Mouse (Mus musculus) brown adipose tissue, adult 24 weeks (tissue): ENCODE measurements at regions not wholly inside any gene's neighbourhood (a gene's known extent, or its start where the extent isn't known, plus 50 kb on each side); places are given as distances from the start of the nearest gene placed in this dataset.
"Not testable (repeated sequence)": the region's sequence is repeated elsewhere in the genome, so short reads cannot be mapped to it uniquely, and the experiment has no call there.

Experiments
- H3K27ac ChIP-seq: fragments of 200-500 bp; replicated peaks from 2 replicates; pipeline ENCODE4 v1.5.1; 2012; ENCODE audit warnings: low read depth, mild to moderate bottlenecking, low read length
- H3K4me1 ChIP-seq: fragments of 200-500 bp; 2 replicates; pipeline ENCODE4 v1.6.1; 2012; ENCODE audit warnings: low read length, mixed read lengths; ENCODE audit not compliant: control insufficient read depth, insufficient read depth, insufficient read length
- H3K4me3 ChIP-seq: fragments of 200-500 bp; 2 replicates; pipeline ENCODE4 v1.5.1; 2012; ENCODE audit warnings: low read depth, mild to moderate bottlenecking, low read length, moderate library complexity; ENCODE audit not compliant: insufficient read depth

DNA sequence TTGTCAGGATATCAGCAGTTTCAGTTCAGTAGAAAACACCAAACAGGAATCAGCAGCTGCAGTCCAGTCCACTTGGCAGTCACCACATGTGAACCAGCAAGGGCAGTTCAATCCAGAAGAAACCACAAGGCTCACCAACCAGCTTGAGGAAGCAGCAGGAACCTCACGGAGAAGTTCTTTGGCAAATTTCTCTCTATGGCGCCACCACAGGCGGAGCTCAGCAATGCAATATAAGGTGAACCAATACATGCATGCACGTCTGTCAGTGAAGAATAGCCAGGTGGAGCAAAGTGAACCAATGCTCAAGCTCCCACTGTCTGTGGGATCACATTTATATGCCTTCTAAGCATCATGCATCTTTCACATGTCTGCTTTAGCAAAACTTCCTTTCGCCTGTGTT is 132.9 kb downstream of the Tomm20 start:
- H3K4me3 ChIP-seq, result no peak overlapping the region
- H3K4me1 ChIP-seq, result peaks cover 4% of the 10 kb centered on the region; the same call in 1 of the 2 replicates

DNA sequence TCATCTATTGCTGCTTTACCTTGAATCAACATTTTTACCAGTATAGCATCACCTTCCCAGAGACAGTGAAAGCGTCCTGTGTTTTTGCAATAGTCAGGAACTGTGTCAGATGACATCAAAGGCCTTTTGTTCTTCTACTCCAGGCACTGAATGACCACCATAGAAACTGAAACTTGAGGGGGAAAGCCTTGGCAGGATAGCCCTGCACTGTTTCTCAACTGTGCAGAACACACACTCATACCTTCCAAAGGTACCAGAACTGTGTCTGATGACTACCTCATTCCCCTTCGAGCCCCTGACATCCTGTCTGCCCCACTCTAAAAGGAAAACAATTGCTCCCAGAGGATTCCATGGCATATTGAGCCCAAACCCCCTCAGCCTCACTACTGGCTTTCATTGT is 134.3 kb downstream of the Tomm20 start:
- H3K4me3 ChIP-seq, H3K27ac ChIP-seq: not testable (repeated sequence)

More for the DNA sequence above, 132.9 kb downstream of the Tomm20 start:
- H3K27ac ChIP-seq, result no peak overlapping the region

DNA sequence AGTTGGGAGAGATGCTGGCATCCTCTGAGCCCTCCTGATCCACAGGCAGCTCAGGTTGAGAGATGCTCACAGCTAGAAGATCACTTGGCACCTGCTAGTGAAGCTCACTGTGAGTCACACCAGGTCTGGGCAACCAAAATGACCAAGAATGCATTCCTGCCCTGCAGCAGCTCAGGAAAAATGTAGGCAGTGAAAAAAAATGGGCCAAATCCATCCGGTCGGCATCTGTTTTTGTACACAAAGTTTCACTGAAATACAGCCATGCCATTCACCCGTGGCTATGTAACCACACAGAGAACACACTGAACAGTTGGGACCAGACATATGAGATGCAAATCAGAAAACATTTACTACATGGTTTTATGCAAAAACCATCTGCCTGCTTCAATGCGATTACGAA is 135.1 kb downstream of the Tomm20 start:
- Histone ChIP-seq H3K4me1 (peaks cover 18% of the 10 kb centered on the region), H3K4me3 (no peak overlapping the region), H3K27ac (no peak overlapping the region)

More for the DNA sequence above, 134.3 kb downstream of the Tomm20 start:
- H3K4me1 ChIP-seq, result peaks cover 14% of the 10 kb centered on the region

DNA sequence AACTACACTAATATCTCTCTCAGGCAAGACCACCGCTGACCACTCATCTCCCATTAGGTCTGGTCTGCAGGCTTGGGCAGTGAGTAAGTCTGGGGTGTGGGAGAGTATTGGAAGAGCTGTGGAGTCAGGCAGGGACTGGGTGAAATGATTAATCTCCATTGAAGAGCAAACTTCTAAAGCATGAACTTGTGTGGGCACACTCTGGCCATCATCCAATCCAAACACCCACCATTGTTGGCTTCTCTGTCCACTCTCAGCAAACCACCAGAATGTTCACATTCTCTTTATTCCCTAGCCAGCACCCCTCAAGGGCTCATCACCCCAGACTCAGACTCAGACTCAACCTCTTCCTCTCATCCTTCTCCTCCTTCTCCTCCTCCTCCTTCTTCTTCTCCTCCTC is 136.3 kb downstream of the Tomm20 start:
- Histone ChIP-seq H3K4me1 (peaks cover 20% of the 10 kb centered on the region), H3K4me3 (no peak overlapping the region), H3K27ac (no peak overlapping the region)

DNA sequence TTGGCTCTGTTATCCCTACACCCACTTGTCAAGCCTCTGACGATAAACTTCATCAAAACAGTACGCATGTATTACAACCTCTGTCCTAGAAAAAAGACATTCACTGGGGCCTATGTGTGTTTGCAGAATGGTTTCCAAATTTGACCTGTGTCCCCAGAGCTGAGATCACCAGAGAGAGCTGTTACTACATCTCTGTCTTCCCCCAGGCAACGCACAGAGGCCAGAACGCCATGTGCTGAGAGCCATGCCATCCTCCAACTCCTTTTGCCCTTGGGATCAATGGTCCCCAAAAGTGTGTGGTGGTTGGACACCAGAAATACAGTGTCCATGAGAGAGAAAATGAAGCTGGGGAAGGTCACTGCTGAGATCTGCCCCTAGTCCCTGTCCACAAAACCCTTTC is 137.1 kb downstream of the Tomm20 start:
- Histone ChIP-seq H3K4me3 (no peak overlapping the region), H3K4me1 (peaks cover 24% of the 10 kb centered on the region), H3K27ac (peak overlapping the region; percentile 95)

DNA sequence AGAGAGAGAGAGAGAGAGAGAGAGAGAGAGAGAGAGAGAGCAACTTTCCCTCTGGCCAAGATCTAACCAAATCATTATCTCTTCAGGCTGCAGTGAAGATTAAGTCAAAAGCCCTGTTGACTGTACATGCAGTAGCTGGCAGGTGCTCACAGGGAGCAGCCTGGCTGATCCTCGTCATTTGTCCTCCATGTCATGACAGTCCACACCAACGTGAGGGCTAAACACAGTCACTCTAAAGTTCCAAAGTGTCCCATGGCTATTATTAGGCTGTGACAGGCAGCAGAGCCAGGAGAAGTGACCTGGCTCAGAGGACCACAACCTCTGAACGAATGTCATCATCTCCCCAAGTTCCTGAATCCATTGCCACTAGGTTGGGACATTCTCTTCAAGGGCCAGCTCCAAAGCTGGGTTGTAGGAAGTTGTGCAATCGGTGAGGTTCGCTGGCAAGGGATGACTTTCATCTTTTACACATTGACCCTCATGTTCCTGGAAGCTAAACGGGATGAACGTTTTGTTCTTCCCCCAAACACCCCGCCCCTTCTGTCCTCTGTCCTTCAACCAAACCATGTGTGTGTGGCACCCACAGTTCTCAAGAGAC is 138.4 kb downstream of the Tomm20 start:
- Histone ChIP-seq H3K4me3 (no peak overlapping the region), H3K27ac (peak overlapping the region; percentile 95), H3K4me1 (peaks cover 33% of the 10 kb centered on the region)

DNA sequence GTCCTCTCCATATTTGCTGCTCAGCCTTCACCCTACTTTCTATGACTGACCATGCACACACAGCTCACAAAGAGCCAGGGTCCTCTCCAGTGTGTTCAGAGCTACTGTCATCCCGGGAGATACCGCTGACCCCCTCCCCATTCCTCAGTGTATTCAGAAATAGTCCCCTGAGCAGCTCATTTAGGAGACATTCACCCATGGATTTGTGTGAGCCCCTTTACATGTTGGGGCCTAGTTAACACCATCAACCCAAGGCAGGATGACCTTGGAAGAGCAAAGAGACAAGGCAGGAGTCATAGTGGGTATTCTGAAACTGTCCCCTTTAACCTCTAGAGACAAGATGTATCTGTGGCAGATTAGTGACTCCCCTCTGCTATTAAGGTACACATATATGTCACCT is 139.1 kb downstream of the Tomm20 start:
- Histone ChIP-seq H3K27ac (peak overlapping the region; percentile 95), H3K4me1 (peaks cover 33% of the 10 kb centered on the region), H3K4me3 (no peak overlapping the region)

DNA sequence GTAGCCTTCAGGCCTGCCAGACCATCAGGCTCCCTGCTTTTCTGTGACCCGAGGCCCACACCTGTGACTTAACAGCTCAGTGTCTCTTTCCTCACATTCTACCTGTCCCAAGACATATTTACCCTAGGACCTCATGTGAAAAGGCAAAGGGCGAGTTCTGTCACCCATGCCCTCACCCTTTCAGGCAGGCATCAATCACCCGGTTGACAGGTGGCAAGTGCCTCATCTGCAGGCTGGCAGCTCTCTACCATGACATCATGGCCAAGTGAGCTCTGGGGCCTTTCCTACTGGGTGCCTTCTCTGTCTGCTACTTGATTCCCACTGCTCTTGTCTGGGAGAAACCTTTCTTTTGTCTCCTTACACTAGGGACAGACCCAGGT is 139.5 kb downstream of the Tomm20 start:
- Histone ChIP-seq H3K4me1 (peaks cover 33% of the 10 kb centered on the region), H3K27ac (peak overlapping the region; percentile 95), H3K4me3 (no peak overlapping the region)

DNA sequence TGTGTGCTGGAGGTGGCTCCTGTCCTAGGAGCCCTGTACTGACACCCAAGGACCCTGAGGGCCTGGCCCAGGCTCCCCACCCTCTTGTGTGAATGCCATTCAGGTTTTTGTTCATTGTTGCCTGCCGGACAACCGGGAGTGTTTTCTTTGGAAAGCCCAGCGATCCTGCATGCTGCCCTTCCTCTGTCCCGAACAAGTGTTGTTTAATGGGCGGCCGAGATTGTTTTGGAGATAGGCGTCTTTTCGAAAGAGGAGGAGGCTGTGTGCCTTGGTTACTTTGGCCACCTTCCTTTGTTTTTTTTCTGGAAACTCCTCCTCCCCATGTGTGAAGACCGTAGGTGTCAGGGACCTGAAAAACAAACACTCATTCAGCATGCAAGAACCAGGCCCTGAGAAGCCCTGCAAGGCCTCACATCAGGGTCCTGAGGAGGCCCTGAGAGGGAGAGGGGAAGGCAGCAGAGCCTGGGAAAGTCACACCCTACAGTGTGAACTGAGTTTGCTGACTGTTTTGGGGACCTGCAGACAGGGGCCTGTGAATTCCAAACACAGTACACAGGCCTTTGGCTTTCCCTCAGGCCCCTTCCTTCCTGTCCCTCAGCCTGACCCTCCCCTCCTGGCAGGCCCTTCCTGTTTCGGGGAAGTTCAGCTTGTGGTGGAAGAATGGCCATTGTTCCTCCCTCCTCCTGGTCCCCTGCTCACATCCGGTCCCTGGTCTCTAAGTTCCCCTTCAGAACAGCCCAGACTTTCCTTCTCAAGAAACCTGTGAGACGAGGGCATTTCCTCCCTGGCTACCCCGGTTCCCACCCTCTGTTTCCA is 140.1 kb downstream of the Tomm20 start:
- Histone ChIP-seq H3K4me3 (no peak overlapping the region), H3K4me1 (peaks cover 33% of the 10 kb centered on the region)

DNA sequence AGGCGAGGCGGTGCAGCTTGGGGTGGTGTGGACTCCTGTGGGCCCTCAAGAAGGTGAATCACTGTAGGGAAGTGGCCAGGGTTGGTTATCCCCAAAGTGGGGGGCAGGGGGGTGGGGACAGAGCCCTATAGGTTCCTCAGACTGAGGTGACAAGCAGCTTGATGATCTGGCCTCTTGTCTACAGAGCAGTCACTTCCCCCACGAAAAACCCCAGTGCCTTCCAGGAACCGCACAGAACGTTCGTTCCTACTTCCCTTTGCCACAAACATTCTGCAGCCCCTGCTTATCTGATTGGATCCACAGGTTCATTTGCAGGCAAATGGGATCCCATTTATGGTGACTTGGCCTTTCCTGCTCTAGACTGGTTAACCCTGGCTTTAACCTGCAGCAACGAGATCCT is 141.5 kb downstream of the Tomm20 start:
- Histone ChIP-seq H3K4me3 (no peak overlapping the region), H3K27ac (peak overlapping the region; percentile 37), H3K4me1 (peaks cover 35% of the 10 kb centered on the region)

More for the DNA sequence above, 140.1 kb downstream of the Tomm20 start:
- H3K27ac ChIP-seq, result peak overlapping the region; percentile 95

DNA sequence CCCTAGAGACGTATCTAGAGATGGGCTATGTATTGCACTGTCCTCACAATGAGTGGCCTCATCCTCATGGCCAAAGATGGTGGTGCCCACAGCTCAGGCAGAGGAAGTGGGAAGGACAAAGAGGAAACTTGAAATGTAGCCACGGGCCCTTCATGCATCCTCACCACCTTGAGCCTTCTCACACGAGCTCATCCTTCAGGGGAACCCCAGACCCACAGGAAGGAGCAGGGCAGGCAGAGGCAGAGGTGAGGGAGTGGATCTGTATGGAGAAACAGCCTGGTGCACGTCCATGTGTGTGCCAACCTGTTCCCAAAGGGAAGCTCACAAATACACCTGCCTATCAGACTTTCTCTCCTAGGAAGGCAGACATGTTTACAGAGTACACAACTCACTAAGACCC is 143.0 kb downstream of the Tomm20 start:
- H3K4me1 ChIP-seq, result peaks cover 38% of the 10 kb centered on the region
- H3K4me3 ChIP-seq, result no peak overlapping the region
- H3K27ac ChIP-seq, result no peak overlapping the region

DNA sequence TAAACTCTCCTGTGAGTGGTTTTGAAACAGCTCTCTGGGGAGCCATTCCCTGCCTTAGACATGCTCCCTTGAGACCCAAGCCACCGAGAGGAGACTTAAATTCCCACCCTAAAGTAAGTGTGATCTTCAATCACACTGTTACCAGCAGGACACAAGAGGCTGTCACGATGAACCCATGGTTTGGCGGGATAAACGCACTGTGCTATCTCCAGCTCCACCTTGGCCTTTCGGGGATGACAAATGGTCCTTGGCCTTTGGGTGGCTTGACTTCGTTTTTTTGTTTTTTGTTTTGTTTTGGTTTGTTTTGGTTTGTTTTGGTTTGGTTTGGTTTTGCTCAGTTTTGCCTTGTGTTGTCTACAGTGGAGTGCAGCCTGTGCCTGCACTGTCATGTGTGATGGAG is 144.7 kb downstream of the Tomm20 start:
- peaks cover 32% of the 10 kb centered on the region for H3K4me1 ChIP-seq
- H3K4me3 ChIP-seq, result no peak overlapping the region
- no peak overlapping the region for H3K27ac ChIP-seq

DNA sequence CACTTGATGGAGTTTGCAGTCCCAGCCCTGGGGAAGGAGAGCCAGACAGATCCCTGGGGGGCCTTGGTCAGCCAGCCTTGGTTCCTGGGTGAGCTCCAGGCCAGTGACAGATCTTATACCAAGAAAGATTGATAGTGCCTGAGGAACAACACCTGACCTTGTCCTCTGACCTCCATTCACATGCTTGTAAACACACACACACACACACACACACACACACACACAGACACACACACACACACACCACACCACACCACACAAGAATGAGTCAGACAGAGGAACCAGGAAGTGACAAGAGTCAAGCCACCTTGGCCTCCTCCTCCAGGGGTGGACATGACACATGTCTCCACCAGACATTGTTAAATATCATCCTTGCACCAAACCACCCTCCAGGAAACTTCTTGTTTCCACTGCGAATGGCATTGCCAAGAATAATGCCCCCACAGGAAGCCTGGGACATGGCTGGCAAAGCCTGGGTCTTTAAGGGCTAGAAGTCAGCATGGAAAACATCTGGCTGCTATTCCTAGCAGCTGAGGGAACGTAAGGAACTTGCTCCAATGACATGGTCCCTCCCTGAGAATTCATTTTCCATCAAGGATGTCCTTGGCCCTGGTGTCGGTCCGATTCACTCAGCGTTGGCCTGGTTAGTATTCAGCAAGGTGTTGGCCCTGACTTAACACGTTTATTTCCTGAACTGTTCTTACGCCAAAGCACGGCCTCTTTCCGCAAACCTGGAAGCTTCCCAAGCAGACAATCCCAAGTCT is 147.9 kb downstream of the Tomm20 start:
- Histone ChIP-seq H3K4me1 (peaks cover 21% of the 10 kb centered on the region), H3K27ac (peak overlapping the region; percentile 93), H3K4me3 (no peak overlapping the region)

DNA sequence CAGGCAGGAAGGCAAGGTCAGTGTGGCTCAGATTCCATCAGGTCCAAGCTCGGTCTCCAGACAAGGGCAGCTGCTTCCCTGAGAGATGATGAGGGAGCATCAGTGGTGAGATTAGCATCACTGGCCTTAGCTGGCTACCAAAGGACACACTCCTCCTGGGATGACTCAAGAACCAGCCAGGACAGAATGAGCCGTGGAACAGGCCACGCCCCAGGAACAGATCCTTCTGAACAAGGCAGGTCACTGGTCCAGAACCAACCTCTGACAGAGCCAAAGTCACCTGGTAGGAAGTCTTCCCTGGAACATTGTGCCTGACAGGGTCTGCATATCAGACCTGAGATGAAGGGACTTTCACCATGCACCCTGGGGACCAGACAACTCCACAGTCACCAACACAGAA is 152.0 kb downstream of the Tomm20 start:
- Histone ChIP-seq H3K27ac (no peak overlapping the region), H3K4me3 (no peak overlapping the region), H3K4me1 (peaks cover 17% of the 10 kb centered on the region)

DNA sequence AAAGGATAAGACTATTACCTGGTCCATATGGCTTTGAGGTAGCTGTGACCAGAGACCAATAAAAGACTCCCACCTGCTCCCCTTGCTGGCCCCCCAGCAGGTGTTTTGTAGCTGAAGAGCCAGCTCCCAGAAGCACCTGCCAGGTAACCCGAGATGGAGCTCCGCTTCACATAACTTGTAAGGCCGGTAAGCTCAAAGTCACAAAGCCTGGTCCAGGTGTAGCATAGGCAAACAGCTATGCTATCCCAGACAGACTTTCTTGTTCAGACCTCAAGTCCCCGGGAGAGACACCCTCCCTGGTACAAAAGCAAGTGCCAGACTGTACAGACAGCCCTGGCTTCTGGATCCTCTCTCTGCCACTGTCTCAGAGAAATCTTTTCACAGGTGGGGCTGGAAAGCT is 154.6 kb downstream of the Tomm20 start:
- no peak overlapping the region for H3K27ac ChIP-seq
- peaks cover 10% of the 10 kb centered on the region; the same call in 1 of the 2 replicates for H3K4me1 ChIP-seq
- H3K4me3 ChIP-seq, result no peak overlapping the region
